Mouse (Mus musculus) CD8-positive naive resting alpha-beta T cell, adult 2 months (primary cell): ENCODE data around the gene Ppil1.

Source experiments
- DNase-seq, 2 experiments: peaks; one replicate each; pipeline ENCODE4 v3.0.0; 2022; ENCODE audit warnings: low read depth in 2 of 2, low spot score in 2 of 2

Ppil1 gene

DNA sequence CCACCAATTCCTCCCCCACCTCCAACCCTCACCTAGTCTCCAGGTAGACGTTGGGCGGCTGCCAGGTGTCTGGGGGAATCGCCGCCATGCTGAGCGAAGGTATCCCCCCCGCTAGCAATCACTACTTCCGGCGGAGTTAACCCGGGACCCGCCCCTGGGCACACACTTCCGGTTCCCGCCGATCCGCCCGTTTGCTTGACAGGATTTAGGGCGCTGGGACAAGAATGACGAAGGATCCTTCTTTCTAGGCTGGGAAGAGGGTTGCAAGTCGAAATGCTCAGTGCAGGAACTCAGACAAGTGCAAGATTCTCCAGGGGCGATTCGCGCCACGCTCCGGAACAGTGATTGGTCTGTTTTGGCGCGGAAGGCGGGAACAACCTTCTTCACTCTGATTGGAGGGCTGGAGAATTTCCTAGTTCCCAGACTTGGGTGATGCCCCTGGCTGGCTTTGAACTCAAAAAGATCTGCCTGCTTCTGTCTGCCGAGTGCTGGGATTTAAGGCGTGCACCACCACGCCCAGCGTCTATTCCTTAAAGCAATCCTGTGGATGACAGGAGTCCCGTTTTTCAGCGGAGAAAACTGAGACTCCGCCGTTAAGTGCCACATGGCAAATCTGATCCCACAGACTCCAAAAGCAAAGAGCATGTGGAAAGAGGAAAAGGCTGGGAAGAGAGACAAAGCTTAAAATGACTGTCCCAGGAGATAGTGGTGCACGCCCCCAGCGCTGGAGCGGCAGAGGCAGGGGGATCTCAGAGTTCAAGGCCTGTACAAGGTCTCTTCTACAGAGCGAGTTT lies at the start of gene Ppil1:
TSS of gene Ppil1 (minus strand) at position 347 of the 794 bp plus-strand sequence.
- DNase-seq, result peak; percentile 70 to 83

DNA sequence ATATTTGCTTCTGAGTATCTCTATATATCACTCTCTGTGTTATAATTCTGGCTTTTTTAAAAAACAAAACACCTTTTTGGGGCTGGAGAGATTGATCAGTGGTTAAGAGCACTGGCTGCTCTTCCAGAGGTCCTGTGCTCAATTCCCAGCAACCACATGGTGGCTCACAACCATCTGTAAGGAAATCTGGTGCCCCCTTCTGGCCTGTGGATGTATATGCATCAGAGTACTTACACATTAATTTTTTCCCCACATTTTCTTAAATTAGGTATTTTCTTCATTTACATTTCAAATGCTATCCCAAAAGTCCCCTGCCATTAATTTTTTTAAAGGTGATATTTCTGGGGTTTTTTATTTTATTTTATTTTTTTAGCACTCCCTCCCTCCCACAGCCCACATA lies 49.3 kb upstream of the Ppil1 start:
- DNase-seq, result no peak

DNA sequence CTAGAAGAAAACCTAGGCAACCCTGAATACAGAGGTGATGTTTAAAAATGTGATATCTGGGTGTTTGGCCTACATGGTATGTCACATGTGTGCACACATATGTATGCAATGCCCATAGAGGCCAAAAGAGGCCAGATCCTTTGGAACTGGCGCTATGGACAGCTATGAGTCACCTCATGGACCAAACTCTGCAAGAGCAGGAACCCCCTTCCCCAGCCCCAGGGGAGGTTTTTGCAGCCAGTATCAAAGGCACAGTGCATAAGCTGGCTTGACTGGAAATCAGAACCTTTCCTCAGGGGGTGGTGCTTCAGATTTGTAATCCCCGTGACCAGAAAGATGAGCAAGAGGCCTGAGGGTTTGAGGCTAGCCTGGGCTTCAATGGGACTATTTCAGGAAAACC lies 48.1 kb upstream of the Ppil1 start:
- no peak for DNase-seq

GRCm38 (mm10) chr17:29311602-29312001 lies 47.6 kb upstream of the Ppil1 start:
- DNase-seq, result no peak

- DNase-seq, result no peak
These were observed 46.2 kb upstream of the Ppil1 start for GRCm38 (mm10) chr17:29310056-29310623.

GRCm38 (mm10) chr17:29305871-29306270 lies 41.9 kb upstream of the Ppil1 start:
- DNase-seq, result no peak

- no peak for DNase-seq
These were observed 41.2 kb upstream of the Ppil1 start for GRCm38 (mm10) chr17:29305058-29305806.

DNA sequence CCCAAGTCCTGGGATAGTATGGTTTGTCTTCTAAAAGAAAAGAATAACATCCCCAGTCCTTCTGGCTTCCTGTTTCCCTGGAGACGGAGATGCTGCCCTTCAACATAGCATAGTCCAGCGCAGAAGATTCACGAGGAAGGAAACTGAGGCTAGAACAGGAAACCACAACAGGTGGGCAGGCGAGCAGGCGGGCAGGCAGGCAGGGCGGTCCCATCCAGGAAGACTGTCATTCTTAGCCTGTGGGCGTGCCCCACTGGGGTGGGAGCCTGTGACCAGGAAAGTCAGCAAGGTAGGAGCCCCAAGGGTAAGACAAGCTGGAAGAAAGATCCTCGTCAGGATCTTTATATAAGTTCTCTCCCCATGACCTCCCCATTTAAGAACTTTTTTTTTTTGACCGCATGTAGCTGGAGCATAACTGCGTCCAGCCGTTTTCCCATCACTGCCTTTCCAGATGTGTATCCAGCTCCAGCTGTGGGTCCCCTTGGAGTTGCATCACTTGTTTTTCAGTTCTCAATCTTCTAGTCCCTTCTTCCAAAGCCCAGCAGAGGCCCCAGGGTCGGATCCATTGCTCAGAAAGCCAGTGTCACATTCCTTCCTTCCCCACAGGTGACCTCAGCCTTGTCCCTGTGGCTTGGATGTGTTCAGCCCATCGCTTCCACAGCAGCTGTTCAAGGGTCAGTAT lies 40.5 kb upstream of the Ppil1 start:
- no peak for DNase-seq

GRCm38 (mm10) chr17:29303856-29304255 lies 39.9 kb upstream of the Ppil1 start:
- DNase-seq, result no peak

DNA sequence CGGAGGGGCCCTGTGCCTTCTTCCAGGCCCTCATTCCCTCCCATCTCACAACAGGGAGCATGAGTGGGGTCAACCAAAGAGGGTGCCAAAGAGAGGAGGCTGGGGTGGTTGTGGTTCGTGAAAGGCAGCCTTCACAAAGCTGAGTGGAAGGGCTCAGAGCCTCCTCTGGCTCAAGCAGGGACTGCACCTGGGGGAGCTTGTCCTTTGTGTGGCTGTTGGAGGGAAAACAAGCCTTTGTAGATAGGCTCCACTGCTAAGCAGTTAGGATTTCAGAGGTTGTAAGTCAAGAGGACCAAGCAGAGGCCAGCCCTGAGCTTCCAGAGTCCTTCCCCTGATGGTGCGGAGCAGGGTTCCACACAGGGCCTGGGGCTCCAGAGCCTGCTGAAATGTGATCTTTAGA lies 39.1 kb upstream of the Ppil1 start:
- peak in 1 of 2 experiments; percentile 39 for DNase-seq

- no peak for DNase-seq
These were observed 38.2 kb upstream of the Ppil1 start for GRCm38 (mm10) chr17:29302149-29302548.

DNA sequence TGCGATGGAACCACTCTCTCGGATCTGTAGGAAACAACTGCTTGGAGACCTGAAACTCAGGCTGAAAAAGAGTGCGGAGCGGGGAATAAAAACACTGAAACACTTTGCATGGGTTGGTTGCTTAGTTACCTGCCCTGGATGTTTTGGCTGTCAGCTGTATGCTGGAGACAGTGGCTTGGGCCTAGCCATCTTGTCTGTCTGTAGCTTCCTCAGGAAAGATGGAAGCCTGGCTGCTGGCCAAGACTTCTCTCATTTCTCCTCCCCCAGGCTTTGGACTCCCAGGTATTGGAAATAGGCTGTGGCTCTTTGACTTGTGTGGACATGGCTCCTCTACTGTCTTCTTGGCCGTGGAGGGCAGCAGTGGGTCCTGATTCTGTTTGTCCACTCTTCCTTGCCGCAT lies 37.4 kb upstream of the Ppil1 start:
- DNase-seq, result no peak

- DNase-seq, result no peak
These were observed 36.9 kb upstream of the Ppil1 start for GRCm38 (mm10) chr17:29300926-29301325.

- no peak for DNase-seq
These were observed 35.3 kb upstream of the Ppil1 start for GRCm38 (mm10) chr17:29299282-29299681.

- DNase-seq, result no peak
These were observed 33.8 kb upstream of the Ppil1 start for GRCm38 (mm10) chr17:29297813-29298212.

DNA sequence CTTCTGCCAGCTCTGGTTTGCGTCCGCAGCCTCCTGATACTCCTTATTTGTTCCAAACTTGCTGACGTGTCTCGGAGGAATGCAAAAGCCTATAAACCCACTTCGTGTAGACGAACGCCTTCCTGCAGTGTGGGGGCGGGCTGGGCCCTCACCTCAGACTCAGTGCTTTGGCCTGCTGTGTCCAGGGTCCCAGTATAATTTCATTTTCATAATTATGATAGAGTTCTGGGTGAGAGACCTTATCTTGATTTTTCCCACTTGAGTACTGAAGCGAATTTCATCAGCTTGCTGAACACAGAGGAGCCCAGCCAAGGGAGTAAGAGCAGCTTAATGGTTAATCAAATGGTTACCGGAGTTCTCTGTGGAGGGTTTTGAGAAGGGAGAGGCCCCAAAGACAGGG lies 33.3 kb upstream of the Ppil1 start:
- DNase-seq, result no peak

DNA sequence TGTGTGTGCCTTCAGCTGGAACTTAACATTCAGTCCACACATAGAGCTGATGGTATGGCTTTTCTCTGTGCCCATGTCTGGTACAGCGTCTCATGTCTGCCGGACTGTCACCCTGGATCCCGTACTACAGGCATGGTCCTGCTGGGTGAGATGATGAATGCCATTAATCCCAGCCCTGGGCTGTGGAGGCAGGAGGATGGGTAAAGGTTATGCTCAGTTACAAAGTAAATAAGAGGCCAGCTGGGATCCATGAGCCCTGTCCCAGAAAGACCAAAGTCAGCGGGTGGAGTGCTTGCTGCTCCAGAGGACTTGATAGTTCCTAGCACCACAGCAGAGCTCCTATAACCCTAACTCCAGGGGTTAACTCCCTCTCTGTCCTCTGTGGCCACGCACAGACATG lies 31.8 kb upstream of the Ppil1 start:
- no peak for DNase-seq

GRCm38 (mm10) chr17:29293807-29294605 lies 30.0 kb upstream of the Ppil1 start:
- DNase-seq, result no peak

- no peak for DNase-seq
These were observed 29.0 kb upstream of the Ppil1 start for GRCm38 (mm10) chr17:29292996-29293395.

DNA sequence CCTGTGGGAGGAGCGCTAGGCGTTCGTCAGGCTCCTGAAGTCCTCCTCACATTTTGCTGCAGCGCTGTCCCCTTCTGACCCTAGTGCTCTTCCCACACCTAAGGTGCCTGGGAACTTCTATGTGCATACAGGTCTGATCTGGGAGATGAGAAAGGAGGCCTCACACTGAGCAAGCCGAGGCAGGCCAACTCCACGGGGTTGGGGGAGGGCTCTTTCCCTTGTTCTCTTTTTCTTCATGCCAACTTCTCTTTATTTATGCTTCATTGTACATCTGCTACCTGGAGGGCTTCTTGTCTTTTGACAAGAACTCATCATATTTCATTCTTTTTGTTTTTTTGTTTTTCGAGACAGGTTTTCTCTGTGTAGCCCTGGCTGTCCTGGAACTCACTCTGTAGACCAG lies 27.8 kb upstream of the Ppil1 start:
- no peak for DNase-seq
